Mouse (Mus musculus) small intestine, adult 10 weeks (tissue): ENCODE data around the gene Ripor3. TPM values are rescaled to one million over a fixed set of nuclear protein-coding genes. Genes with fewer than 3 reads are reported as not detected.

Experiments used
- polyA plus RNA-seq: library from polyadenylated mRNA; stranded (reverse); fragments of 350-450 nt; fragmentation: Illumina TruSeq; extraction: RNeasy Lipid Tissue Mini Kit (QIAGEN cat#74804); gene quantifications from one replicate; pipeline ENCODE4 v1.2.3, GENCODE M21; 2014; ENCODE audit warnings: low replicate concordance

Ripor3 gene
- not detected for polyA plus RNA-seq

DNA sequence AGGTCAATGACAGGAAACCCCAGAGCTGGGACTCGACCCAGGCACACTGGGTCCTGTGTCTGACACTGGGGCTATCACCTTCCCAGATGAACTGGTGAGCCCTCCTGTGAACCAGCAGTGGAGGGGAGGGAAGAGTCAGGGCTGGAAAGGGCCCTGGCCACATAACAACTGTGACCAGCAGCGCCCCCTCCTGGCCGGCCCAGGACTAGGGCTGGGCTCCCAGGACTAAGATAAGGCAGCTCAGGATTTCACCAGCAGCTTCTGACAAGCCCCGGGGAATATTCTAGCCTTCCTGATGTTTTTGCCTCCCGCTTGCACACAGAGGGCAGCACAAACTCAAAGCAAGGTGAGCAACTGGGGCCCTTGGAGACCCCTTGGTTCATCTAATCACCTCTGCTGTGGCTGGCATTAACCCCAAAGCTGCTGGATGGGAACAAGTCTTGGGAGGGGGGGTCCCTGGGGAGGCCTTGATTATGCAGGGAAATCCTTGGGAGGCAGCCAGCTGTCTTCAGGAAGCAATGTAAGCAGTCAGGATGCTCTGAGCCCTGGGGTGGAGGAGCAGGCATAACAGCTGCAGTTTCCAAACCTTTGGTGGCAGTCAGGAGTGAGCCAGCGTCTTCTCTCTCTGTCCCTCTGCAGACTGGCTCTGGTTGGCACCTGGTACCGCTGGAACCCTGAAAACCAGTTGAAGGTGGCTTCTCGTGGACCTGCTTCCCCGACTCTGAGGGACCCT is at the start of gene Ripor3:
TSS of gene Ripor3 (minus strand) at position 683 of the 733 bp plus-strand sequence.

GRCm38 (mm10) chr2:167931985-167932726 is 78.3 kb downstream of the Ripor3 start, which contains the start of gene Ptpn1:
Gene Ptpn1, plus strand, starts transcription at chr2:167932057.

Other genes with a start within 250 kb of the Ripor3 start
- 15.0 TPM for gene Ptpn1, start 78.6 kb downstream of the Ripor3 start, polyA plus RNA-seq
- gene Pard6b, start 70.4 kb upstream of the Ripor3 start, polyA plus RNA-seq, result 12.8 TPM
- 9.8 TPM for gene Adnp, start 196.5 kb upstream of the Ripor3 start, polyA plus RNA-seq
- gene Gm20716, start 219.7 kb upstream of the Ripor3 start, polyA plus RNA-seq, result 73.7 TPM
- 165 TPM for gene Dpm1, start 220.0 kb upstream of the Ripor3 start, polyA plus RNA-seq
- gene Mocs3, start 220.0 kb upstream of the Ripor3 start, polyA plus RNA-seq, result 1.6 TPM